Mouse (Mus musculus): Measurements from ENCODE around the gene Mios.

DNA sequence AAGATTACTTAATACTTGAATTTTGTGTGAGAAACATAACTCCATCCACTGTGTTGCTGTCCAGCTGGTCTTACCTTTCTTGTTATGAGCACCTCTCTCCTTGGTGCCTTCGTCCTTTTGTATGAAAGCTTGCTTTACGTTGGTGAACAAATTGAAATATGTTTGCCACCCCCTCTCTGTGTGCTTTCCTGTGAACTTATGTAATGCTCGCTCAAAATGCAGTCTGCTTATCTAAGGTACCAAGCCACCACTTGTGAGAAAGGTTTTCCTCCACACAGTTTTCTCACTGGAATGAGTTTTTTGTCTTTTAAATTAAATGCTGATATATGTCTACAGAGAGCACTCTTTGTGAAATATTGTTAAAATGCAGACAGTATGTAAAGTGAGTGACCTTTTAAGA, 19.6 kb downstream of the Mios start:
- TF ChIP-seq CTCF (IDR thresholded peaks at IDR 0.05; ENCODE audit: insufficient read depth, low read depth, low read length) (no peak), POLR2A (IDR thresholded peaks at IDR 0.05; ENCODE audit: insufficient read depth, low read depth, low read length) (no peak)
